Mouse (Mus musculus) T-helper 17 cell (primary cell): Measurements from ENCODE around the gene Medag.

Source experiments
- in situ Hi-C, 2 experiments: fragments of 300-600 bp; cut with MboI, MseI; formaldehyde crosslinking; loops; 1 replicate in 1 of 2; 2 replicates in 1 of 2; pipeline ENCODE4 v1.15.1; 2025; ENCODE audit warnings: high pct_unique_total_duplicates in 2 of 2

Medag gene

GRCm38 (mm10) chr5:149428347-149428746 lies 16.8 kb downstream of the Medag start:
- in situ Hi-C loops: no loop called here

GRCm38 (mm10) chr5:149428810-149429255 lies 17.3 kb downstream of the Medag start:
- in situ Hi-C loops: no loop called here

GRCm38 (mm10) chr5:149429541-149429940 lies 18.0 kb downstream of the Medag start:
- in situ Hi-C loops: no loop called here

- in situ Hi-C loops: no loop called here
These were observed 19.4 kb downstream of the Medag start for GRCm38 (mm10) chr5:149430943-149431342.

- in situ Hi-C loops: no loop called here
These were observed 22.1 kb downstream of the Medag start for GRCm38 (mm10) chr5:149433618-149434017.

GRCm38 (mm10) chr5:149434141-149434690 lies 22.7 kb downstream of the Medag start:
- in situ Hi-C loops: no loop called here

- in situ Hi-C loops: no loop called here
These were observed 25.0 kb downstream of the Medag start for GRCm38 (mm10) chr5:149436541-149436940.

- in situ Hi-C loops: no loop called here
These were observed 25.6 kb downstream of the Medag start for GRCm38 (mm10) chr5:149437150-149437549.

GRCm38 (mm10) chr5:149439531-149440179 lies 28.1 kb downstream of the Medag start, which contains the start of gene Tex26:
Gene Tex26 (plus strand): TSS chr5:149439660.
- in situ Hi-C loops: no loop called here

GRCm38 (mm10) chr5:149440180-149440573 lies 28.6 kb downstream of the Medag start:
- in situ Hi-C loops: no loop called here

GRCm38 (mm10) chr5:149441646-149442276 lies 30.2 kb downstream of the Medag start:
- in situ Hi-C loops: no loop called here

- in situ Hi-C loops: no loop called here
These were observed 30.7 kb downstream of the Medag start for GRCm38 (mm10) chr5:149442277-149442660.

GRCm38 (mm10) chr5:149444451-149444850 lies 32.9 kb downstream of the Medag start:
- in situ Hi-C loops: no loop called here

GRCm38 (mm10) chr5:149446495-149446894 lies 34.9 kb downstream of the Medag start:
- in situ Hi-C loops: no loop called here

- in situ Hi-C loops: no loop called here
These were observed 36.2 kb downstream of the Medag start for GRCm38 (mm10) chr5:149447733-149448132.

GRCm38 (mm10) chr5:149449406-149449805 lies 37.9 kb downstream of the Medag start:
- in situ Hi-C loops: no loop called here

GRCm38 (mm10) chr5:149451209-149451681 lies 39.7 kb downstream of the Medag start:
- in situ Hi-C loops: no loop called here

GRCm38 (mm10) chr5:149454281-149454680 lies 42.7 kb downstream of the Medag start:
- in situ Hi-C loops: no loop called here

- in situ Hi-C loops: no loop called here
These were observed 45.0 kb downstream of the Medag start for GRCm38 (mm10) chr5:149456544-149456943.

GRCm38 (mm10) chr5:149462071-149462470 lies 50.5 kb downstream of the Medag start:
- in situ Hi-C loops: no loop called here

GRCm38 (mm10) chr5:149465305-149465704 lies 53.8 kb downstream of the Medag start:
- in situ Hi-C loops: no loop called here

GRCm38 (mm10) chr5:149474142-149474541 lies 62.6 kb downstream of the Medag start:
- in situ Hi-C loops: no loop called here
